Mouse (Mus musculus) liver, adult 2 months (tissue): ENCODE measurements around the gene Mtfr2. TPM values are rescaled to one million over a fixed set of nuclear protein-coding genes. Genes with fewer than 3 reads are reported as not detected.
A peak's percentile ranks its signal among the peaks of the same experiment; 100 is the strongest.

Source experiments
- DNase-seq: peaks from one replicate; pipeline ENCODE4 v3.0.0-alpha.2; 2011; ENCODE audit warnings: low read depth, low spot score; ENCODE audit errors: extremely low read depth
- H3K27ac ChIP-seq: fragments of 200-500 bp; replicated peaks from 2 replicates; pipeline ENCODE4 v1.5.1; 2012; ENCODE audit warnings: low read depth, mild to moderate bottlenecking, control low read depth, inconsistent platforms, low read length; ENCODE audit not compliant: insufficient read depth
- H3K27me3 ChIP-seq: fragments of 200-500 bp; 2 replicates; pipeline ENCODE4 v1.6.1; 2012; ENCODE audit warnings: mild to moderate bottlenecking, moderate library complexity, low read length, inconsistent platforms; ENCODE audit not compliant: control insufficient read depth, insufficient read depth
- H3K36me3 ChIP-seq: fragments of 200-500 bp; 2 replicates; pipeline ENCODE4 v1.6.1; 2012; ENCODE audit warnings: low read length, inconsistent platforms; ENCODE audit not compliant: control insufficient read depth, insufficient read depth
- H3K4me1 ChIP-seq: fragments of 200-500 bp; 2 replicates; pipeline ENCODE4 v1.6.1; 2011; ENCODE audit warnings: low read length; ENCODE audit not compliant: control insufficient read depth, insufficient read depth
- H3K4me3 ChIP-seq: fragments of 200-500 bp; 2 replicates; pipeline ENCODE4 v1.5.1; 2011; ENCODE audit warnings: low read depth, mild to moderate bottlenecking, control low read depth, low read length, moderate library complexity; ENCODE audit not compliant: insufficient read depth
- H3K79me2 ChIP-seq: fragments of 200-500 bp; 2 replicates; pipeline ENCODE4 v1.6.1; 2012; ENCODE audit warnings: inconsistent platforms, mild to moderate bottlenecking, low read length, moderate library complexity; ENCODE audit not compliant: control insufficient read depth, insufficient read depth
- H3K9ac ChIP-seq: fragments of 200-500 bp; 2 replicates; pipeline ENCODE4 v1.6.1; 2012; ENCODE audit warnings: low read depth, mild to moderate bottlenecking, control low read depth, inconsistent platforms, low read length
- CTCF ChIP-seq: fragments of 200-500 bp; IDR thresholded peaks from 2 replicates; pipeline ENCODE4 v1.5.1; 2011; ENCODE audit warnings: low read depth, low read length, control low read depth
- POLR2A ChIP-seq: fragments of 200-500 bp; IDR thresholded peaks from 2 replicates; pipeline ENCODE4 v1.6.1; 2011; ENCODE audit warnings: low read length, control low read depth; ENCODE audit not compliant: insufficient read depth; ENCODE audit errors: extremely low read depth
- WGBS: fragments of 180-500 bp; shearing (Covaris S2); methylation state at CpG from one replicate; pipeline ENCODE4 v1.1.7; 2018; 5-methylcytosine and 5-hydroxymethylcytosine counted together
- polyA plus RNA-seq: library from polyadenylated mRNA; depleted of rRNA; stranded (reverse); fragments of >200 nt; gene quantifications from 2 replicates; pipeline ENCODE4 v1.2.3, GENCODE M21; 2012
- total RNA-seq: library from RNA; depleted of rRNA; stranded (reverse); fragments of >200 nt; gene quantifications from 2 replicates; pipeline ENCODE4 v1.2.3, GENCODE M21; 2014

Gene Mtfr2
- total and polyA plus RNA-seq, 2 experiments, result not detected

GRCm38 (mm10) chr10:20361542-20362449, 14.2 kb downstream of the Mtfr2 start:
- peak; percentile 48 for DNase-seq
- TF ChIP-seq CTCF, result peak; percentile 46
- TF ChIP-seq POLR2A, result no peak
- no peaks in the 10 kb centered on the region for H3K36me3 ChIP-seq

GRCm38 (mm10) chr10:20362450-20363118, 15.0 kb downstream of the Mtfr2 start:
- TF ChIP-seq CTCF (no peak), POLR2A (no peak)
- no peak overlapping the region for H3K27ac ChIP-seq
- H3K36me3 ChIP-seq, result no peaks in the 10 kb centered on the region
- WGBS, result 74% methylated on average over 4 of the region's 4 CpGs
- H3K9ac ChIP-seq, result no peak overlapping the region
- no peak overlapping the region for H3K4me3 ChIP-seq
- no peak for DNase-seq
- no peaks in the 10 kb centered on the region for H3K27me3 ChIP-seq
- no peaks in the 10 kb centered on the region for H3K4me1 ChIP-seq
- H3K79me2 ChIP-seq, result no peaks in the 10 kb centered on the region

More at GRCm38 (mm10) chr10:20361542-20362449, 14.2 kb downstream of the Mtfr2 start:
- H3K27ac ChIP-seq, result no peak overlapping the region
- no peak overlapping the region for H3K9ac ChIP-seq
- no peaks in the 10 kb centered on the region for H3K4me1 ChIP-seq
- H3K27me3 ChIP-seq, result no peaks in the 10 kb centered on the region
- no peaks in the 10 kb centered on the region for H3K79me2 ChIP-seq
- WGBS, result 62% methylated on average over 10 of the region's 10 CpGs
- H3K4me3 ChIP-seq, result no peak overlapping the region

GRCm38 (mm10) chr10:20372046-20372445, 24.5 kb downstream of the Mtfr2 start:
- DNase-seq, result no peak
- Histone ChIP-seq H3K27ac (no peak overlapping the region), H3K9ac (no peak overlapping the region), H3K4me1 (no peaks in the 10 kb centered on the region), H3K27me3 (no peaks in the 10 kb centered on the region), H3K79me2 (no peaks in the 10 kb centered on the region), H3K36me3 (no peaks in the 10 kb centered on the region), H3K4me3 (no peak overlapping the region)
- WGBS, result 97% methylated on average over 5 of the region's 5 CpGs
- TF ChIP-seq POLR2A (no peak), CTCF (no peak)

- Histone ChIP-seq H3K27me3 (no peaks in the 10 kb centered on the region), H3K9ac (no peak overlapping the region), H3K36me3 (no peaks in the 10 kb centered on the region), H3K27ac (no peak overlapping the region), H3K4me3 (no peak overlapping the region), H3K4me1 (no peaks in the 10 kb centered on the region), H3K79me2 (no peaks in the 10 kb centered on the region)
- WGBS, result 90% methylated on average over 9 of the region's 9 CpGs
- TF ChIP-seq CTCF, result no peak
- no peak for DNase-seq
Measured at GRCm38 (mm10) chr10:20377621-20378020, 30.1 kb downstream of the Mtfr2 start.

- no peak overlapping the region for H3K9ac ChIP-seq
- no peaks in the 10 kb centered on the region for H3K4me1 ChIP-seq
- no peaks in the 10 kb centered on the region for H3K27me3 ChIP-seq
- WGBS, result 80% methylated on average over 9 of the region's 9 CpGs
- TF ChIP-seq POLR2A, result no peak
- H3K79me2 ChIP-seq, result no peaks in the 10 kb centered on the region
- H3K27ac ChIP-seq, result no peak overlapping the region
- DNase-seq, result no peak
- H3K4me3 ChIP-seq, result no peak overlapping the region
- no peaks in the 10 kb centered on the region for H3K36me3 ChIP-seq
Measured at GRCm38 (mm10) chr10:20379071-20379735, 31.6 kb downstream of the Mtfr2 start.
